Mouse (Mus musculus): ENCODE measurements around the gene Atp8b4. TPM values are rescaled to one million over a fixed set of nuclear protein-coding genes. Genes with fewer than 3 reads are reported as not detected.
"Not testable (repeated sequence)": the region's sequence is repeated elsewhere in the genome, so short reads cannot be mapped to it uniquely, and the experiment has no call there.

The Atp8b4 gene
- polyA plus RNA-seq (2016; fragmentation: Nextera tagmentation; extraction: Ambion mirVana), result 0.13 and 0.26 TPM in 2 replicates

GRCm38 (mm10) chr2:126500521-126500920, at the start of gene Atp8b4:
Gene Atp8b4 (minus strand): TSS chr2:126500674.
- no peaks in the 10 kb centered on the region for H3K9me3 ChIP-seq
- H3K27me3 ChIP-seq, result 0 out of 2 replicates have a peak, but pooled peaks cover 3% of the 10 kb centered on the region
- 87% methylated on average over 6 of the region's 6 CpGs for WGBS
- H3K4me2 ChIP-seq, result no peak within 1 kb of the TSS
- ATAC-seq (ENCODE audit: insufficient number of reproducible peaks, insufficient read depth, low FRiP score, low TSS enrichment, low read depth), result no peak
- H3K4me1 ChIP-seq (replicated peaks), result 0 out of 2 replicates have a peak, but pooled peaks cover 5% of the 10 kb centered on the region
- H3K9ac ChIP-seq (replicated peaks), result no peak within 1 kb of the TSS
- no peak within 1 kb of the TSS for H3K4me3 ChIP-seq (replicated peaks)
- H3K27ac ChIP-seq, result no peak within 1 kb of the TSS
- no peaks in the 10 kb centered on the region for H3K36me3 ChIP-seq

GRCm38 (mm10) chr2:126549681-126550080, 49.2 kb upstream of the Atp8b4 start:
- Histone ChIP-seq H3K36me3 (no peaks in the 10 kb centered on the region), H3K4me2 (no peak overlapping the region), H3K27me3 (peaks cover 51% of the 10 kb centered on the region), H3K4me1 (replicated peaks) (peaks cover 13% of the 10 kb centered on the region), H3K9me3 (no peaks in the 10 kb centered on the region), H3K27ac (no peak overlapping the region), H3K9ac (replicated peaks) (no peak overlapping the region), H3K4me3 (replicated peaks) (no peak overlapping the region)
- ATAC-seq (ENCODE audit: insufficient number of reproducible peaks, insufficient read depth, low FRiP score, low TSS enrichment, low read depth), result no peak
- WGBS, result 84% methylated on average over 7 of the region's 7 CpGs

- 85% methylated on average over 3 of the region's 3 CpGs for WGBS
- no peak for ATAC-seq (ENCODE audit: insufficient number of reproducible peaks, insufficient read depth, low FRiP score, low TSS enrichment, low read depth)
- peaks cover 20% of the 10 kb centered on the region for H3K27me3 ChIP-seq
- H3K9ac ChIP-seq (replicated peaks), result no peak overlapping the region
- H3K4me2 ChIP-seq, result no peak overlapping the region
- no peak overlapping the region for H3K4me3 ChIP-seq (replicated peaks)
- no peak overlapping the region for H3K27ac ChIP-seq
- no peaks in the 10 kb centered on the region for H3K4me1 ChIP-seq (replicated peaks)
- H3K9me3 ChIP-seq, result no peaks in the 10 kb centered on the region
- H3K36me3 ChIP-seq, result no peaks in the 10 kb centered on the region
Observed at GRCm38 (mm10) chr2:126546392-126546791, 45.9 kb upstream of the Atp8b4 start.

- Histone ChIP-seq H3K4me3 (replicated peaks) (no peak overlapping the region), H3K4me2 (no peak overlapping the region), H3K9ac (replicated peaks) (no peak overlapping the region), H3K4me1 (replicated peaks) (no peaks in the 10 kb centered on the region), H3K9me3 (no peaks in the 10 kb centered on the region), H3K27me3 (peaks cover 9% of the 10 kb centered on the region; the same call in 1 of the 2 replicates), H3K36me3 (no peaks in the 10 kb centered on the region), H3K27ac (no peak overlapping the region)
- 79% methylated on average over 5 of the region's 5 CpGs for WGBS
- no peak for ATAC-seq (ENCODE audit: insufficient number of reproducible peaks, insufficient read depth, low FRiP score, low TSS enrichment, low read depth)
Observed at GRCm38 (mm10) chr2:126545297-126545696, 44.8 kb upstream of the Atp8b4 start.

GRCm38 (mm10) chr2:126542211-126542610, 41.7 kb upstream of the Atp8b4 start:
- H3K4me1 ChIP-seq (replicated peaks), result no peaks in the 10 kb centered on the region
- no peak overlapping the region for H3K4me3 ChIP-seq (replicated peaks)
- H3K9me3 ChIP-seq, result no peaks in the 10 kb centered on the region
- no peak overlapping the region for H3K27ac ChIP-seq
- no peak overlapping the region for H3K9ac ChIP-seq (replicated peaks)
- WGBS, result 81% methylated on average over 5 of the region's 5 CpGs
- H3K27me3 ChIP-seq, result no peaks in the 10 kb centered on the region
- no peak overlapping the region for H3K4me2 ChIP-seq
- ATAC-seq (ENCODE audit: insufficient number of reproducible peaks, insufficient read depth, low FRiP score, low TSS enrichment, low read depth), result no peak
- no peaks in the 10 kb centered on the region for H3K36me3 ChIP-seq

- Histone ChIP-seq H3K27ac (no peak overlapping the region), H3K4me3 (replicated peaks) (no peak overlapping the region), H3K4me2 (no peak overlapping the region), H3K9me3 (no peaks in the 10 kb centered on the region), H3K4me1 (replicated peaks) (no peaks in the 10 kb centered on the region), H3K36me3 (no peaks in the 10 kb centered on the region), H3K27me3 (no peaks in the 10 kb centered on the region), H3K9ac (replicated peaks) (no peak overlapping the region)
- 80% methylated on average over 6 of the region's 6 CpGs for WGBS
- no peak for ATAC-seq (ENCODE audit: insufficient number of reproducible peaks, insufficient read depth, low FRiP score, low TSS enrichment, low read depth)
Observed at GRCm38 (mm10) chr2:126540390-126540925, 40.0 kb upstream of the Atp8b4 start.

- H3K36me3 ChIP-seq, result no peaks in the 10 kb centered on the region
- ATAC-seq (ENCODE audit: insufficient number of reproducible peaks, insufficient read depth, low FRiP score, low TSS enrichment, low read depth), result no peak
Observed at GRCm38 (mm10) chr2:126537654-126538053, 37.2 kb upstream of the Atp8b4 start.

GRCm38 (mm10) chr2:126530581-126530980, 30.1 kb upstream of the Atp8b4 start:
- Histone ChIP-seq H3K36me3 (no peaks in the 10 kb centered on the region), H3K27me3 (no peaks in the 10 kb centered on the region), H3K4me2 (no peak overlapping the region), H3K9me3 (no peaks in the 10 kb centered on the region), H3K27ac (no peak overlapping the region), H3K4me1 (replicated peaks) (no peaks in the 10 kb centered on the region), H3K9ac (replicated peaks) (no peak overlapping the region), H3K4me3 (replicated peaks) (no peak overlapping the region)
- WGBS, result 77% methylated on average over 3 of the region's 3 CpGs
- no peak for ATAC-seq (ENCODE audit: insufficient number of reproducible peaks, insufficient read depth, low FRiP score, low TSS enrichment, low read depth)

More at GRCm38 (mm10) chr2:126537654-126538053, 37.2 kb upstream of the Atp8b4 start:
- H3K4me2 ChIP-seq, result no peak overlapping the region
- no peaks in the 10 kb centered on the region for H3K4me1 ChIP-seq (replicated peaks)
- no peak overlapping the region for H3K27ac ChIP-seq
- no peaks in the 10 kb centered on the region for H3K27me3 ChIP-seq
- no peak overlapping the region for H3K4me3 ChIP-seq (replicated peaks)
- H3K9me3 ChIP-seq, result no peaks in the 10 kb centered on the region
- H3K9ac ChIP-seq (replicated peaks), result no peak overlapping the region

GRCm38 (mm10) chr2:126527461-126527860, 27.0 kb upstream of the Atp8b4 start:
- ATAC-seq (ENCODE audit: insufficient number of reproducible peaks, insufficient read depth, low FRiP score, low TSS enrichment, low read depth), result no peak
- WGBS, result 89% methylated on average over 8 of the region's 8 CpGs

GRCm38 (mm10) chr2:126524271-126524670, 23.8 kb upstream of the Atp8b4 start:
- Histone ChIP-seq H3K27ac (no peak overlapping the region), H3K36me3 (no peaks in the 10 kb centered on the region), H3K4me3 (replicated peaks) (no peak overlapping the region), H3K4me1 (replicated peaks) (0 out of 2 replicates have a peak, but pooled peaks cover 4% of the 10 kb centered on the region), H3K4me2 (no peak overlapping the region), H3K9ac (replicated peaks) (no peak overlapping the region), H3K27me3 (no peaks in the 10 kb centered on the region; the same call in 1 of the 2 replicates), H3K9me3 (no peaks in the 10 kb centered on the region)
- WGBS, result 66% methylated on average over 2 of the region's 2 CpGs
- ATAC-seq (ENCODE audit: insufficient number of reproducible peaks, insufficient read depth, low FRiP score, low TSS enrichment, low read depth), result no peak

More at GRCm38 (mm10) chr2:126527461-126527860, 27.0 kb upstream of the Atp8b4 start:
- Histone ChIP-seq H3K9ac (replicated peaks) (no peak overlapping the region), H3K4me1 (replicated peaks) (no peaks in the 10 kb centered on the region), H3K27me3 (no peaks in the 10 kb centered on the region), H3K4me3 (replicated peaks) (no peak overlapping the region), H3K9me3 (no peaks in the 10 kb centered on the region), H3K27ac (no peak overlapping the region), H3K36me3 (no peaks in the 10 kb centered on the region), H3K4me2 (no peak overlapping the region)

- H3K9me3 ChIP-seq; H3K36me3 ChIP-seq; ATAC-seq (ENCODE audit: insufficient number of reproducible peaks, insufficient read depth, low FRiP score, low TSS enrichment, low read depth); H3K4me3 ChIP-seq (replicated peaks); H3K4me1 ChIP-seq (replicated peaks); H3K27me3 ChIP-seq; H3K27ac ChIP-seq; H3K4me2 ChIP-seq; H3K9ac ChIP-seq (replicated peaks): not testable (repeated sequence)
- 63% methylated on average over 5 of the region's 5 CpGs for WGBS
Observed at GRCm38 (mm10) chr2:126523101-126523745, 22.7 kb upstream of the Atp8b4 start.

All from limb, embryonic 12.5 days (tissue).